Mouse (Mus musculus): ENCODE results near the gene Eif2b4. TPM values are rescaled to one million over a fixed set of nuclear protein-coding genes. Genes with fewer than 3 reads are reported as not detected.

Eif2b4 gene
- 65.0 and 72.0 TPM in 2 replicates for polyA plus RNA-seq (2016; fragmentation: Nextera tagmentation; extraction: Ambion mirVana)

DNA sequence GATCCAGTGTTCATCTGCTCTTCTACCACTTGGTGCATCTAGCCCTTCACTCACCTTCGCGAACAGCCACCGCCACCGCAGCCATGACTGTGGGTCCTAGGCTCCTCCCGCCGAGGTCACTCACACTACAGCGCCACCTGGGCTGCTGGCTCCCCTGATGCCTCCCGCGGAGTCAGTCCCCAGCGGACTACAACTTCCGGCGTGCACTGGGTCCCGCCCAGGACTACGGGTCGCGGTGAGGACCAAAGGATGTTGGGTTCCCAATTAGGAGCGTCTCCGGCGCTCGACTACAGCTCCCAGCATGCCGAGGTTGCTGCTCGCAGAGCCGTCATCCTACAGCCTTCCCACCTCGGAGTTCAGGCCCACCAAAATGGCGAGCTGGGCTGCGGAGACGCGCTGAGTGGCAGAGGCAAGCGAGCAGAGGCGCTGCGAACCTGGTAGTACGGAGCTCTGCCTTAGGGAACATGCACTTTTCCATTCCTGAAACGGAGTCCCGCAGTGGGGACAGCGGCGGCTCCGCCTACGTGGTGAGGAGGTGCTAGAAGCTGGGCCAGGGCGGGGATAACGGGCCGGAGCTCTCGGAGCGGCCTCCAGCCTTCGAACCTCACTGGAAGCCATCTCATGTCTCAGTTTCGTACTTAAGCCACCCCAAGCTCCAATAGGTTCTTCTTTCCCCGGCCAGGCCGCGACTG lies at the start of gene Eif2b4, which contains the start of gene Snx17:
TSS of gene Eif2b4 (minus strand) at position 492 of the 692 bp plus-strand sequence.
TSS of gene Snx17 (plus strand) at position 289 of the 692 bp plus-strand sequence.
- peaks cover 65% of the 10 kb centered on the region for H3K36me3 ChIP-seq (replicated peaks)
- no peaks in the 10 kb centered on the region for H3K27me3 ChIP-seq
- peak within 1 kb of the TSS; percentile 94 for H3K4me2 ChIP-seq
- no peaks in the 10 kb centered on the region for H3K9me3 ChIP-seq
- peak within 1 kb of the TSS; percentile 80 for H3K27ac ChIP-seq
- peak within 1 kb of the TSS; percentile 88 for H3K4me3 ChIP-seq (replicated peaks)
- H3K9ac ChIP-seq, result peak within 1 kb of the TSS; percentile 92
- peak; percentile 96 for ATAC-seq (ENCODE audit: low FRiP score)
- WGBS, result under 1% methylated on average over 48 of the region's 48 CpGs
- peaks cover 25% of the 10 kb centered on the region for H3K4me1 ChIP-seq

GRCm38 (mm10) chr5:31242191-31242590 lies 49.0 kb upstream of the Eif2b4 start:
- Histone ChIP-seq H3K27me3 (no peaks in the 10 kb centered on the region), H3K36me3 (replicated peaks) (peaks cover 36% of the 10 kb centered on the region), H3K4me3 (replicated peaks) (peak overlapping the region; percentile 98), H3K9me3 (no peaks in the 10 kb centered on the region), H3K4me2 (peak overlapping the region; percentile 85), H3K4me1 (peaks cover 13% of the 10 kb centered on the region), H3K9ac (peak overlapping the region; percentile 96), H3K27ac (no peak overlapping the region)
- ATAC-seq (ENCODE audit: low FRiP score), result no peak
- WGBS, result 23% methylated on average over 10 of the region's 10 CpGs

GRCm38 (mm10) chr5:31241522-31242034 lies 48.3 kb upstream of the Eif2b4 start:
- under 1% methylated on average over 13 of the region's 13 CpGs for WGBS
- H3K4me1 ChIP-seq, result peaks cover 13% of the 10 kb centered on the region
- peak overlapping the region; percentile 98 for H3K27ac ChIP-seq
- ATAC-seq (ENCODE audit: low FRiP score), result no peak
- H3K27me3 ChIP-seq, result no peaks in the 10 kb centered on the region
- peaks cover 30% of the 10 kb centered on the region for H3K36me3 ChIP-seq (replicated peaks)
- H3K9ac ChIP-seq, result peak overlapping the region; percentile 96
- H3K4me2 ChIP-seq, result peak overlapping the region; percentile 85
- no peaks in the 10 kb centered on the region for H3K9me3 ChIP-seq
- peak overlapping the region; percentile 98 for H3K4me3 ChIP-seq (replicated peaks)

DNA sequence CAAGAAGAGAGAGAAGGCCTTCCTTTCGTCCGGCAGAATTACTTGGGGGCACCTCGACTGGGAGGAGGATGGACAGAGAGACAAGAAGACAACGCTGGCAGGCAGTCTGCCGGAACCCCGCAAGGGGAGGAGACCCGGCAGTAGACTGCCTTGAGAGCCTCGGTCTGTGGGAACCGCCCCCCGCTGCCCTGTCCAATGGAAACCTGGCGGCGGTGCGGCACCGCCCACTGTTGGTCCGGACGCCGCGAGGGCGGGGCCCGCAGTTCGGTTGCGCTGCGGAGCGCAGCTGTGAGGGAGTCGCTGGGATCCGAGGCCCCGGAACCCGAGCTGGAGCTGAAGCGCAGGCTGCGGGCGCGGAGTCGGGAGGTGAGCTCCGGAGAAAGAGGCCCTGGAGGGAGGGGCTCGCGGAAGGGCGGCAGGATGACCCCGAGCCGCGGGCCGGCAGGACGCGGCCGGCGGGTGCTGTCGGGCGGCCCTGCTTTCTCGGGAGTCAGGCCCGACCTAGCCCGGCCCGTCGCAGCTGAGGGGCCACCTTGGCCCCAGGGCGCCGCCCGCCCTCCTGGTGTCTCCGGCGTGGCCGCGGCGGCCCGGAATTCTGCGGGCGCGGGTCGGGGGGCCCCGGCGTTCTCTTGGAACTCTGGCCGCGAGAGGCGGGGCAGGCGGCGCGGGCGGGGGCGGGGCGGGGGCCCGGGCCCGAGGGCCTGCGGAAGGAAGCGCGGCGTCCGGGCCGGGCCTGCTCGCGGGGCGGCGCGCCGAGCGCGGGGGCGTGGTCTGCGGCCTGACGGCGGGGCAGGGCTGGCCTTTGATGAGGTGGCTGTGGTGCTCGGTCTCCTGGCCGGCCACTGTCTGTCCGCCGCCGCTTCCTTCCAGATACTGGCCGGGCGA lies 47.6 kb upstream of the Eif2b4 start, which contains the start of the genes Nrbp1 and Gm9970:
TSS of gene Nrbp1 (plus strand) at position 228 of the 885 bp plus-strand sequence.
TSS of gene Gm9970 (minus strand) at position 596 of the 885 bp plus-strand sequence.
- peaks cover 13% of the 10 kb centered on the region for H3K4me1 ChIP-seq
- under 1% methylated on average over 99 of the region's 103 CpGs for WGBS
- peak within 1 kb of the TSS; percentile 98 for H3K27ac ChIP-seq

DNA sequence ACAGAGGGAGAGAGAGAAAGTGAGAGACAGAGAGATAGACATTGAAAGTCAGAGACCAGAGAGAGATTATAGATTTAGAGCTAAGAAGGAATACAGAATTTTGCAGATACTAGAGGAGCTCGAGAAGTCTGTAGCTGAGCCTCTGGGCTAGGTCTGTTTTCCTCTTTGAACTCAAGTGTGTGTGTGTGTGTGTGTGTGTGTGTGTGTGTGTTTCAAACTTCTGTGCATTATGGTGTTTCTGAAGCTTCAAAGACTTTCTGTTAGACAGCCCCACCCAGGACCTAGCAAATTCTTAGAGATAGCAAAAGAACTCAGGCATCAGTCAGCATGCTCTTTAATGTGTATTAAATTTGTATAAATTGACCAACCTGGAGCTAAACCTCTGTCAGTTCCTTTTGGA lies 33.4 kb upstream of the Eif2b4 start:
- no peaks in the 10 kb centered on the region for H3K36me3 ChIP-seq (replicated peaks)
- H3K27ac ChIP-seq, result no peak overlapping the region
- WGBS, result 76% methylated on average over 1 of the region's 1 CpGs
- ATAC-seq (ENCODE audit: low FRiP score), result no peak
- H3K9ac ChIP-seq, result no peak overlapping the region
- no peaks in the 10 kb centered on the region; the same call in 1 of the 2 replicates for H3K27me3 ChIP-seq
- no peaks in the 10 kb centered on the region for H3K4me1 ChIP-seq
- H3K9me3 ChIP-seq, result no peaks in the 10 kb centered on the region
- H3K4me2 ChIP-seq, result no peak overlapping the region
- no peak overlapping the region for H3K4me3 ChIP-seq (replicated peaks)

More for the DNA sequence above, 47.6 kb upstream of the Eif2b4 start, which contains the start of the genes Nrbp1 and Gm9970:
- Histone ChIP-seq H3K36me3 (replicated peaks) (peaks cover 23% of the 10 kb centered on the region), H3K27me3 (no peaks in the 10 kb centered on the region), H3K9ac (peak within 1 kb of the TSS; percentile 96), H3K9me3 (0 out of 2 replicates have a peak, but pooled peaks cover 3% of the 10 kb centered on the region), H3K4me2 (peak within 1 kb of the TSS; percentile 85), H3K4me3 (replicated peaks) (peak within 1 kb of the TSS; percentile 98)
- ATAC-seq (ENCODE audit: low FRiP score), result peak; percentile 99

DNA sequence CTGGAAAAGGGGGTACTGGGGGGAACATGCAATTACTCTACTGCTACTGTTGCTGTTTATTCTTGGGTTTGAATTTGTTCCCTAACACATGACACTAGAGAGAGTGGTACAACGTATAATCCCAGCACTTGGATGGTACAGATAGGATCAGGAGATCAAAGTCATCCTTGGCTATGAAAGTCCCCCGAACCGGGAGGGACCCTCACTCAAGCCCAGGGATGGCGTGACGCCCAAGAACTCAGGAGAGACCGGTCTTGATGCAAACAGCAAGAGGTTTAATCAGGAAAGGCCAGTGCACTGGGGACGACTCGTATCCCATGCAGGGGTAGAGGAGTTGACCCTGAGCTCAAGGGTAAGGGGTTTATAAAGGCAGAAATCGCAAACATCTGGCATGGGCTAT lies 29.5 kb upstream of the Eif2b4 start:
- 94% methylated on average over 9 of the region's 9 CpGs for WGBS
- Histone ChIP-seq H3K9ac (no peak overlapping the region), H3K4me2 (no peak overlapping the region), H3K4me3 (replicated peaks) (no peak overlapping the region), H3K36me3 (replicated peaks) (no peaks in the 10 kb centered on the region), H3K4me1 (peaks cover 9% of the 10 kb centered on the region), H3K27ac (no peak overlapping the region), H3K27me3 (no peaks in the 10 kb centered on the region), H3K9me3 (no peaks in the 10 kb centered on the region)
- ATAC-seq (ENCODE audit: low FRiP score), result no peak

DNA sequence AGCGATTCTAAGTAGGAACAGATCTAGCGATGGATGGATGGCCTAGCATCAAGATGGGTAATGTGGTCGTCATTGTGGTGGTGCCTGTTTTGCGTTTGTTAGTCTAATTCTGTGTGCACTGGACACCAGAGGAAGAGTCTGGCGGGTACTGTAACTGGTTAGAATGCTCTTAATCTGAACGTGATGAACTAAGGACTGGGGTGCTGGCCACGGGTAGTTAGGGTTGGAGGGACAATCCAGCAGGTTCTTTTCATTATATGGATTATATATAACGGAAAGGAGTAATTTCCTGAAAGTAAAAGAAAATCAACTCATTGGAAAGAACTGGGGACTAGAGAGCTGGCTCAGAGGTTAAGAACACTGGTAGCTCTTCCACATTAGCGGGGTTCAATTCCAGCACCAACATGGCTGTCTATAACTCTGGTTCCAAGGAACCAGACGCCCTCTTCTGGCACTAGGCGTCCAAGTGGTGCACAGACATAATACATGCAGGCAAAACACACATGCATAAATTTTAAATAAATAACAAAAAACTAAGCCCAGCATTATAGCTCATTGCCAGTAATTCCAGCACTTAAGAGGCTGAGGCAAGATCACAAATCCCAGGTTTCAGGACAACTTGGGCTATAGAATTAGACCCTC lies 28.2 kb upstream of the Eif2b4 start:
- H3K9ac ChIP-seq, result peak overlapping the region; percentile 90
- H3K27me3 ChIP-seq, result no peaks in the 10 kb centered on the region
- no peaks in the 10 kb centered on the region for H3K36me3 ChIP-seq (replicated peaks)
- H3K4me2 ChIP-seq, result peak overlapping the region; percentile 77
- peaks cover 9% of the 10 kb centered on the region for H3K4me1 ChIP-seq
- no peaks in the 10 kb centered on the region for H3K9me3 ChIP-seq
- H3K4me3 ChIP-seq (replicated peaks), result peak overlapping the region; percentile 98
- no peak; the same call in 1 of the 2 replicates for ATAC-seq (ENCODE audit: low FRiP score)
- 10% methylated on average over 11 of the region's 11 CpGs for WGBS
- H3K27ac ChIP-seq, result peak overlapping the region; percentile 93

- no peaks in the 10 kb centered on the region for H3K9me3 ChIP-seq
- H3K27ac ChIP-seq, result peak within 1 kb of the TSS; percentile 93
- no peaks in the 10 kb centered on the region for H3K36me3 ChIP-seq (replicated peaks)
- no peaks in the 10 kb centered on the region for H3K27me3 ChIP-seq
- H3K9ac ChIP-seq, result peak within 1 kb of the TSS; percentile 90
- peaks cover 9% of the 10 kb centered on the region for H3K4me1 ChIP-seq
- peak; percentile 96 for ATAC-seq (ENCODE audit: low FRiP score)
- whole genome bisulfite sequencing, result under 1% methylated on average over 66 of the region's 70 CpGs
- peak within 1 kb of the TSS; percentile 98 for H3K4me3 ChIP-seq (replicated peaks)
- H3K4me2 ChIP-seq, result peak within 1 kb of the TSS; percentile 77
Measured at GRCm38 (mm10) chr5:31220448-31221303, 27.4 kb upstream of the Eif2b4 start, which contains the start of gene Ppm1g. Gene Ppm1g (minus strand): TSS chr5:31220687.

- H3K27ac ChIP-seq, result peak overlapping the region; percentile 93
- no peak; the same call in 1 of the 2 replicates for ATAC-seq (ENCODE audit: low FRiP score)
- H3K36me3 ChIP-seq (replicated peaks), result no peaks in the 10 kb centered on the region
- H3K4me2 ChIP-seq, result peak overlapping the region; percentile 77
- peak overlapping the region; percentile 90 for H3K9ac ChIP-seq
- no peaks in the 10 kb centered on the region for H3K9me3 ChIP-seq
- peak overlapping the region; percentile 98 for H3K4me3 ChIP-seq (replicated peaks)
- 0% methylated on average over 38 of the region's 40 CpGs for WGBS
- peaks cover 9% of the 10 kb centered on the region for H3K4me1 ChIP-seq
- no peaks in the 10 kb centered on the region for H3K27me3 ChIP-seq
Measured at GRCm38 (mm10) chr5:31219911-31220447, 26.7 kb upstream of the Eif2b4 start.

GRCm38 (mm10) chr5:31219474-31219873 lies 26.2 kb upstream of the Eif2b4 start:
- Histone ChIP-seq H3K9me3 (no peaks in the 10 kb centered on the region), H3K9ac (peak overlapping the region; percentile 90), H3K27me3 (no peaks in the 10 kb centered on the region), H3K36me3 (replicated peaks) (no peaks in the 10 kb centered on the region), H3K27ac (peak overlapping the region; percentile 93), H3K4me2 (peak overlapping the region; percentile 77), H3K4me1 (peaks cover 9% of the 10 kb centered on the region), H3K4me3 (replicated peaks) (peak overlapping the region; percentile 98)
- 3% methylated on average over 11 of the region's 11 CpGs for WGBS
- no peak for ATAC-seq (ENCODE audit: low FRiP score)

All from forebrain, embryonic 12.5 days (tissue).